Mouse (Mus musculus): ENCODE data around the gene Lrmda. TPM values are rescaled to one million over a fixed set of nuclear protein-coding genes. Genes with fewer than 3 reads are reported as not detected.

Gene Lrmda
- polyA plus RNA-seq, 1 experiment = 8.2 TPM

DNA sequence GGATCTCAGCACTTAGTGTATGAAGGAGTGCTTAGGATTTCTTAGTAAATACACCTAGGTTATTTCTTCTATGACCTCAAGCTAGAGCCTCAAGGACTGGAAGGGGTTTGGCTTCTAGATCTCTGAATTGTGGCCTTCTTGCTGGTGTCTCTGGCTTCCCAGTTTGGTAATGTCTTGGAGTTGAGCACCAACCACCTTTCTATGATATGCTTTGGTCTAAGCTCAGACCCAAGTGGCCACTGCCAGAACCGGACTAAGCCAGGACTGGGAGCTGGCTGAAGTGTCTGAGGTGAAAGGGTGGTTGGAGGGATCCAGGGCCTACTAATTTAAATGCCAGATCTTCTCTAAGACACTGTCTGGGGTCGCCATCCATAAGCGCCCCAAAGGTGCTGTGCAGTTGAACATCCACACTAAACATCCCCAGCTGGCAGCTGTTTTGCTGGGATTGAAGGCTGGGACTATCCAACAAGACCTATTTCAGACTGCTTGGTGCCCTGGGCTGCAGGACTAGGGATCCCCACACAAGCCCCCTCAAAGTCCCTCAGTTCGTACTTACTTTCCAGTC, 27.1 kb upstream of the Lrmda start:
- no peak for DNase-seq (ENCODE audit: low read depth)

DNA sequence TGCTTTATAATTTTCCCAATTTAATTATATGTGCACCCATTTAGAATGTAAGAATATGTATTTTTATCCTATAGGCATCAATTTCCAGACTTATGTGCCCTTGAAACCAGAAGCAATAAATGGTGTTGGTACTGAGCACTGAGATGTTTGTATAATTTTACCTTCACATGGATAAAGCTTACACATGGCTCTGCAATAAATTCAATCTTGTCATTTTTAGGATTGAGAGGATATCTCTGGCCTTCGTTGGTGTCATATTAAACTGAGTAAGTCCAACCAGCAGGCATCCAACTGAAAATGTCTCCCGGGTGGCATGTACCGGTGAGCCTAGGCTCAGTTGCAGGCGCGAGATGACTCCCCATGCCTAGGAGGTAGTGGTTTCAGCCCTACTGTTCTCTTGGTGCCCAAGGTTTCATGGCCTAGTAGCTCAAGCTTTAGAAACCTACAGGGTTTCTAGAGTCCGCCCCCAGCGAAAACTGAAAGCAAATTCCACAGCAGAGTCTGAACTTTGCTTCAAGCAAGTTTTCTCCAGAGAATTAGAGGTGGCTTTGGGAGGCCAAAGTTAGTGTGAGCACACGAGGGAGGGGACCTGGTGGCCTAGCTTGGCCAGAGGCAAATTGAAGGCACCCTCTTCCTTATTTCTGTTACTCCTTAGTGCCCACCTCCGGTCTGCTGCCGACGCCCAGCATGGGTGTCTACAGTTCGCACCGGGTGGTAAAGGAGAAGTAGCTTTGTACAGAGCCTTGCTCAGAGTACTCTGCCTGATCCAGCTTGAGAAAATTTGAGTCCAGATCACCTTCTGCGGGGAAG, 26.1 kb upstream of the Lrmda start:
- DNase-seq (ENCODE audit: low read depth) = no peak

DNA sequence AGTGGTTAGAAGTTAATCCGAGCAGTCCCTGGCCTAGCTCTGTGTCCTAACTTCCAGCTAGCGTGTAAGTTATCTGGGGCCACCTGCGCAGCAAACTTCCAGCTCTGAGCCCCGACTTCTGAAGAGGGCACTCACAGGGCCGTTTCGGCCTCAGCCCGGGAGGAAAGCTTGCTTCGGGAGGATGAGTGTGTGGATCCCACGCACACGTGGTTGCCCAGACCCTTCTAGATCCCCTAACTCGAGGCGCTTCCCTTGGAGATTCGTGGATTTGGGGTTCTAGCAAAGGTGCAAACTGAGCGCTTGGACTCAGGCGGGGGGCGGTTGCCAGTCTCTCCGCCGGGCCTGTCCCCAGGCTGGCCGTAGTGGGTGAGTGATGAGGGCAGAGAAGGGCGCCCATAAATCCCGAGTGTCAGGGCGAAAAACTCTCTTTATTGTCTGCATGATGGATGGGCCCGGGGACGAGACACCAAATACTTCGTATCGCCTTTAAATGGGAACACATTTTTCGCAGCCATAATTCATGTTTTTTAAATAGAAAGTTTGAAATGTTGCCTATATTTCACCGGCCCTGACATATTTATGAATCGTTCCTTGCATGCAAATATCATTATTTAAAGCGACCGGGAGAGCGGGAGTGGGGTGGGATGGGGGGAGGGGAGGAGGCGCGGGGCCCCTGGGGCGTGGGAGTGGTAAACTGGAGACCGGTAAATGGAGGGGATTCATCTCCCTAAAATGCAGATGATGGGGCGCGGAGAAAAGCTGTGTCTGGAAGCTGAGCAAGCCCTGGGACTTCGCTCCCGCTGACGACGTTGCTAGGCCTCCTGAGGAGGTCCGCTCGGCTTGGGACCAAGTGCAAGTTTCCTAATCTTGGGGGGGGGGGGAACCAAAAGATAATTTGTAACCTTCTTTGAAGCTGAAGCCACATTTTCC, 25.2 kb upstream of the Lrmda start:
- no peak for DNase-seq (ENCODE audit: low read depth)

DNA sequence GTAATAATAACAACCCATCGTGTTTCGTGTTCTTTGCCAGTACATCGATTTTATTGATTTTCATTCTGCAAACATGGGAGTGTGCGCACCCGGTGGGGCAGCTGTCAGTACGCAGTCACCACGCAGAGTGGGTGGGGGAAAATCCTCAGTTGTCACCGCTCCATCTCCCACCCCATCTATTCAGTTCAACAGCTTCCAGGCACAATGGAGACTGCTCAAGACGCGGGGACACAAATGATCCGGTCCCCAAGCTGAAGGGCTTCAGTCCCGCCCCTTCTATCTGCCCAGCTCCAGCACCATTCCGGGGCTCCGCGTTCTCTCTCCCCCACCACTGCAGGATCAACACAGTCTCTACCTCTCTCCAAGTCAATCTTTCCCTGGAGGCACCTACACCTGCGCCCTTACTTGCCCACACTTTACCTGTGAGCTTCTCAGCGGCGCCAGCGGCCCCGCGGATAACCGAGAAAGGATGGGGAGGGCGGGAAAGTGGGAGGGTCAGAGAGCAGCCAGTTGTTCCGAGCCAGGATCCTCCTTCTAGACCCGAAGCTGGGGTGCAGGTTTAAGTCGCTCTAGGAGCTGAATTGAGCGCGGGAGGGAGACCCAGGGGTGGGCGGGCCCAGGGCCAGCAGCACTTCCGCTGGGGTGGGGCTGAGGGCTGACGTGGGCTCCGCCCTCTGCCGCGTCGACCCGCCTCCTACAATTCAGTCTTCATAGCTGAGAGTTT, 24.3 kb upstream of the Lrmda start:
- DNase-seq (ENCODE audit: low read depth) = no peak

DNA sequence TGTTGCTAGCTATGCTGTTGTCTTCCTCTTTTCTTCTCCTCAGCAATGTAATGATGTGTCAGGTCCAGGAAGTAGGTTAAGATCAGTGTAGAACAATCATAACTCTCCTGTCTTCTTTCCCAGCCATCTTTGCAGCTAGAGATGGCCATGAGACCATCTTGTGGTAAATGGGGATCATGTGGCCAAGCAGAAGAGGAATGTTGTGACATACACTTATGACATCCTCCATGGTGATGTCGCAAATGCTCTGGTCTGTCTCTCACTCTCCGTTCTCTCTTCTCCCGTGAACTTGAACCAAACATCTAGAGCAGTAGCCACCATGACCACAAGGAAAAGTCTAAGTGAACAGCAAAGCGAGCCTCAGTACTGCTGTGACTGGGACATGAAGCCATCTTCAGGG, 19.9 kb upstream of the Lrmda start:
- no peak for DNase-seq (ENCODE audit: low read depth)

DNA sequence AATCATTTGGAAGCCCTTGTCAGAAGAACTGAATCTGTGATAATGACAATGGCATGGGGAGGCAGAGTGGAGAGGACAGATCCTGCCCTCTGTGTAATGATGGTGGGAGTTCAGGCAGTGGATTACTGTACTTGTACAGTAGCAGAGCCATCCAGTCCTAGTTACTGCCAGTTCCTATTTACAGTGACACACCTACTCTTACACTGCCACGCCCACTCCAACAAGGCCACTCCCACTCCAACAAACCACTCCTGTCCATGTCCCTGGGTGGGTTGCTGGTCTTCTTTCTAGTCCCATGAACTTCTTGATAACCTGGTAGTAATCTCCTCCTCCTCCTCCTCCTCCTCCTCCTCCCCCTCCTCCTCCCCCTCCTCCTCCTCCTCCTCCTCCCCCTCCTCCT, 16.3 kb upstream of the Lrmda start:
- DNase-seq (ENCODE audit: low read depth) = no peak

DNA sequence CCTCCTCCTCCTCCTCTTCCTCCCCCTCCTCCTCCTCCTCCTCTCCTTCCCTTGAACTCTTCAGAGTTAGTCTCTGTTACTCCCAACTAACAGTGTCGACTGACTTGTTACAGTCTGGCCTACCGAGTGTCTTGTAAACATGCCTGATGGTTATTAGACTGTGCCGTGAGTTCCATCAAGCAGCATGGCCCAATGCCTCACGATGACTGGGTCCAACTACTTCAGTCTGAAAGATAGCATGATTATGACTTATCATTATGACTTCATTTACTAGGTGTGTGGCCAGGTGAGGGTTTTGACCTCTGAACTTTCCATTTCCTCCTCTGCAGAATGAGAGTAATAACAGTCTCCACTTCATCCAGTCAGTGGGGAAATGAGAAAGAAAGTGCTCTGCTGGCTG, 15.9 kb upstream of the Lrmda start:
- no peak for DNase-seq (ENCODE audit: low read depth)

DNA sequence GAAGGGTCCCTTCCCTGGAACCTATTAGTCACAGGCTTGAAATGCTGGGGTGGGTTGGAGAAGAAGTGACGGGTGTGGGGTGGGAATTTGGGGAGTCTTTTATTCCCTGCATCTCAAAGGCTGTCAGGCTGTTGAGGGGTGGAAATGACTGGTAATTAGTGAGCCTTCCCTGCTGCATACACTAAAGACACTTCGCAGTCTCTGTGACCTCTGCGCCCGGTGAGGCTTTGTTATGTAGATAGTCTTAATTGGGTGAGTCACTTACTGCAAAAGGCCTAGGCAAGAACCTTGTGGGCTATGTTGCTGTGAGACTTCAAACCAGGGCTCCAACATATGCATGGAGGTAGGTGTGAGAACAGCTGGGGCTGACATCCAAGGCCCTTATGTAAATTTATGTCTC, 14.6 kb upstream of the Lrmda start:
- DNase-seq (ENCODE audit: low read depth) = no peak

DNA sequence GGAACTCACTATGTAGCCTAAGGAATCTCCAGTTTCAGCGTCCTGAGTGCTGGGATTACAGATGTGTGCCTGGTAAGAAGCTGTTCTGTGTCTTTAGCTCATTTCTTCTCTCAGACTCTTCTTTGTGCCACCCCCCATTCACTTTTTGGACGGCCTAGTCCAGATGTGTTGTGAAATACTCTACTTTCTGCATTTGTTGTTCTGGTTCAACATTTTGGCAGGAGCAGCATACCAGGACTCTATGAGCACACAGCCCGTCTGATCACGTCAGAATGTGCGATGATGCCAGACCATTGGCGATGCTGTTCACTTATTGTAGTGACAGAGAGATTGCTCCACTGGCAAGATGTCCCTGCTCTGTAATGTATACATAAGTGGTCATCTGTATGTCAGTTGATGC, 12.5 kb upstream of the Lrmda start:
- no peak for DNase-seq (ENCODE audit: low read depth)

DNA sequence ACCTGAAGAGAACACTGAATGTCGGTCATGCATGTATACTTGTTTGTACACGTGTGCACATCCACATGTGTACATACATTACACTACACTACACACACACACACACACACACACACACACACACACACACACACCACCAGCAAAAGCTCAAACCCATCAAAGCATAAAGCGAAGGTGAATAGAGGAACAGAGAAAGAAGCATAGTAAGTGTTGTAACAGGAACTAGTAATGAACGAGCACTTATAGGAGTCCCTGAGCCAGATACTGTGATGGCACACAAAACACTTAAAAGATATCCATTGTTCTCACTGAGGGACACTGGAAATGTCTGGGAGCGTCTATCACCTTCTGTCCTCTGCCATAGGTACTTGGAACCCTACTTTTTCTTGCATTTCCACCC, 5.2 kb upstream of the Lrmda start:
- DNase-seq (ENCODE audit: low read depth) = no peak

DNA sequence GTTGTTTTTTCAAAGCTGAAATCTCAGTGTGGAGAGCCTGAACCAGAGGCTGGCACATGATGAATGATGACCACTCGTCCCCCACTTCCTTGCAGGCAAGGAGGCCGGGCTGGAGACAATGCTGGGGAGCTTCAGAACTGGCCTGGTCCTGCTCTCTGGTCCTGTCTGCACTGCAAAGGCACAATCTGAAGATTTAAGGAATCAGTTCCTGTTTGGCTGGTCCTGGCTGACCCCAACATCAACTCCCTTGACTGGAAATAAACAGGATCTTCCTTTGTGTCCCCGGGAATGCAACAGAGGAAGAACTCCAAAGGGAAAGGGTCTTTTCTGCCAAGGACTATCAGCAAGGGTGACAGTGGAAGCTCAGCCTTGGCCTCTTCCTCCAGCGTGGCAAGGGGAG, 4.7 kb upstream of the Lrmda start:
- no peak for DNase-seq (ENCODE audit: low read depth)

DNA sequence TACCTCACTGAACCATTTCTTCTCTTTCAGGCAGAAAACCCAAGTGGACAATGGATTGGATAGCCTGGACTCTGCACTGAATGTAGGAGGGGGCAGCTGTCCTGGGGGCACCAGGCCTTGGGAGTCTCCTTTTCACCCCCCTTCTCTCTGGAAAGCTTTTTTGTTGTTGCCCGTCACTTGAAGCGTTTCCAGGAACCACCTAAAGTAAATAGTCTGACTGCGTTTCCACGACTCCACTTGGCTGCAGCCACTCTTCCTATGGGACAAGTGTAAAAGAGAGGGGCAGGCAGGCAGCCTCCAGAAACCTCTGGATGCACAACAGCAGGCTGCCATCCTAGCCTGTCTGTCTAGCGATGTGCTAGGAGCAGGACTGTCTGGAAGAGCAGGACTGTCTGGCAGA, 2.5 kb upstream of the Lrmda start:
- DNase-seq (ENCODE audit: low read depth) = no peak

DNA sequence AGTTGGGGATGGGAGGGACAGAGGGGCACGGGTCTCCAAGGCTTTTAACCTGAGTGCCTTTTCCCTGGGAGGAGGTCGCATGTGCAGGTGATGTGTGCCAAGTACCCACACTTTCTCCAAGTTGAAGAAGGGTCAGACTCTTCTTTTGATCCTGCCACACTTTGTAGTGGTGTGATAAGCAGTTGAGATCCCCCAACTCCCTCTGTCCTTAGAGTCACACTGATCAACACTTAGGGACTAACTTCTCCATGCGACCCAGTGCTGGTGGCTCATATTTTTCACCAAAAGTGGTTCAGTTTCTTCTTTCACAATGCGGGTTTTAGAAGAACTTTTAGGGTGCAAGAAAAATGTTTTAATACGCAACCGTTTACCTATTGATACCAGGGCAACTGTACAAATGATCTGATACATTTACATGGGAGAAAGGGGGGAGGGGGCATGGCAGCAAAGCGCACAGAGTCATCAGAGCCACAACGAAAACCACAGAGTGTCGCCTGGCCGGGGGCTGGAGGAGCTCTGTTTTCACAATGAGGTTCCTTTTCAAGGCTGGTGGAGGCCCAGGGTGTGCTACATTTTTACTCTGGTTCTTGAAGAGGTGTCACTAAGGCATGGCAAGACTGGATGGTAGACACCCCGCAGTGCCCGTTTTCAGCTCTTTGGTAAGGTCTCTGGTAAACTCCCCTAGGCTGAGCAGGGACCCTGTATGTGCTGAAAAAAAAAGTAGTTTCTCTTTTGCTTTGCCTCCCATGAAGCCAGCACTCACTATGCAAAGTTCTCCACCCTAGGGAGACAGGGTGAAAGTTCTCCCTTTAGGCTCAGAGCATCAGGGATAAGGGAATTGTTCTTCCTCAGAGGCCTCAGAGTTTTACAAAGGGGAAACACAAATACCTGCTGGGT, 685 bp downstream of the Lrmda start:
- no peak for DNase-seq (ENCODE audit: low read depth)

DNA sequence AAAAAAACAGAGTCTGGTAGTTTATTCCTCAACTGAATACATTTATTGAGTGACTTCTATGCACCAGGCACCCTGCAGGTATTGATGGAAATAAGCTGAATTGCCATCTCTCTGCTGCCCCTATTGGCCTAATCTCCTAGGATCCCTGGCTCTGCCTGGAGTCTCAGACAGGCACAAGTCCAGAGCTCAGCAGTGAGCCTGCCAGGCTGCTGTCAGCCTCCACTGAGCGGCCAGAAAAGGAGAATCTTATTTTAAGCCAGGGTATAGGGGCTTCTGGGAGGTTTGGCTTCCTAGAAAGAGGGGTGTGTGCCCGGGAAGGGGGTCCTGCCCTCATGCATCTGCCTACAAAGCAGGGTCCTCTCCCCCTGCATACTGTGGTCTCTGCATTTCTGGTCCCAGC, 1.4 kb downstream of the Lrmda start:
- no peak for DNase-seq (ENCODE audit: low read depth)

DNA sequence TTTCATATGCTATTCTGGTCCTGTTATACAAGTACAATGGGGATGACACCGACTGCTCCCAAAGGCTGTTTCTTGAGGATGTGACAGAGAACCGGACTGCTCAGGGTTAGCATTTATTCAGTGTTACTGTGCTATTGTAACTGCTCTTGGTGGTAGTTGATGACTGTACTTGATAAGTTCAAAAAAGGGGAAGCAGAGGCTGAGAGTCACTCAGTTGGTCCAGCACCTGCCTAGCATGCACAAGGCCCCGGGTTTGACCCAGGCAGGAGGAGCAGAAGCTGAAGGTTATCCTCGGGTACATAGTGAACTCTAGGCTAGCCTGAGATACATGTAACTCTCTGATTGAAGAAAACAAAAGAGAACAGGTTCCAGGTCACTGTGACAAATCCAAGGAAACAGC, 4.0 kb downstream of the Lrmda start:
- no peak for DNase-seq (ENCODE audit: low read depth)

DNA sequence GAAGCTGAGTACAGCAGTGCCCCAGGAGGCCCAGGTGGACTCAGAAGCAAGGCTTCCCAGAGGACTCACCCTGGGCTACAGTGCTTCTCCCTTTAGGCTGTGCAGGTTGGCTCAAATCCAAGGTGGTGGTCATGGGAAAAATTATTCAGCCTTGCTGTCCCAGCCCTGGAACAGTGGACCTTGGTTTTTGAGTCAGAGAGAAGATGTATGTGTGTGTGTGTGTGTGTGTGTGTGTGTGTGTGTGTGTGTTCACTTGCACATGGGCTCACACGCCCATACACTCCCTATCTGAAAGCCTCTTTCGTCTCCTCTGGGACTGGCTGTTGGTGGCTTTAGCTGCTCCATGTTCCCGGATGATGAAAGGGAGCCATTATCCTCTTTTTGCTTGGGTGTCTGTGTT, 16.4 kb downstream of the Lrmda start:
- no peak for DNase-seq (ENCODE audit: low read depth)

DNA sequence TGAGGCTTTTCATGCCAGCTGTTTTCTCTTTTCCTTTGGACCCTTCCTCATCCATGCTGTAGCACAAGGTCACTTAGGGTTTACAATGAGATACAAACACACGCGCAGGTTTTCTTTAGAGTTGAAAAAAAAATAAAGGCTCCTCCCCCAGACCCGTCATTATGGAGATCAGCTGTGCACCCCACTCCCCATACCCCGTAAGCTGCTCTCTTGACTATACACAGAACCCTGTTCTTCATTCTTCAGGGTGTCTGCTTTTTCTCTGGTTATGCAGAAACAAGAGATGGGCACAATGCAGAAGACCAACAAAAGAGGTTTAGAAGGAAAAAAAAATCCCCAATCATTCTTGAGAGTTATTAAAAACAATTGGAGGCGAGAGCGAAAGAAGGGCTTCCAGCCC, 16.8 kb downstream of the Lrmda start:
- no peak for DNase-seq (ENCODE audit: low read depth)

DNA sequence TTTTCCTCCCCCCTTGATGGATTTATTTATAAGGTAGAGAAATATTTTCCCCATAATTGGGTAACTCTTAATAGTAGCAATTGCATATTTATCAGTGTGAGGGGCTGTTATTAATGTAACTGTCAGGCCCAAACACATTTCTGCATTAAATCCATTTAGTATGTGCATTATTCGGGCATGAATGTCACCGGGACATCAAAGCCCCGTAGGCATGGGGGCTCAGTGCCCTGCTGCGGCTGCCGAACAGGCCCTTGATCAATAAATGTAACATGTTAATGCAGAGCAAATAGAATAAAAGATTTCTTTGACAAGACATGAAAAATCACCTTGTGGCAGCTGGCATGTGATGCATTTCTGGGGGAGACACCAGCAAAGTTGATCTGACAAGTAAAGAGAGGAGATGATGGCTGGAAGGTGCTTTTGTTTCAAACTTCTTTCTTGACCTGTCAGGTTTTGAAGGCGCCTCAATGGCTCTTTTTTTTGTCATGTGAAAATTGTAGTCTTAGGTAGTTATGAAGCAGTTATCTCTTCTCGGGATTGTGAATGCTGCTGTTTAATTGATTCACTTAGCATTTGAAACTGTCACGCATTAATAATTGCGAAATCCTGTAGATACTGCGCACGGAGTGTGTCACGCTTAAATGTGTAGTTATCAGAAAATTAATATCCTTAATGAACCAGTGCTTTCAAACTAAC, 17.4 kb downstream of the Lrmda start:
- no peak for DNase-seq (ENCODE audit: low read depth)

DNA sequence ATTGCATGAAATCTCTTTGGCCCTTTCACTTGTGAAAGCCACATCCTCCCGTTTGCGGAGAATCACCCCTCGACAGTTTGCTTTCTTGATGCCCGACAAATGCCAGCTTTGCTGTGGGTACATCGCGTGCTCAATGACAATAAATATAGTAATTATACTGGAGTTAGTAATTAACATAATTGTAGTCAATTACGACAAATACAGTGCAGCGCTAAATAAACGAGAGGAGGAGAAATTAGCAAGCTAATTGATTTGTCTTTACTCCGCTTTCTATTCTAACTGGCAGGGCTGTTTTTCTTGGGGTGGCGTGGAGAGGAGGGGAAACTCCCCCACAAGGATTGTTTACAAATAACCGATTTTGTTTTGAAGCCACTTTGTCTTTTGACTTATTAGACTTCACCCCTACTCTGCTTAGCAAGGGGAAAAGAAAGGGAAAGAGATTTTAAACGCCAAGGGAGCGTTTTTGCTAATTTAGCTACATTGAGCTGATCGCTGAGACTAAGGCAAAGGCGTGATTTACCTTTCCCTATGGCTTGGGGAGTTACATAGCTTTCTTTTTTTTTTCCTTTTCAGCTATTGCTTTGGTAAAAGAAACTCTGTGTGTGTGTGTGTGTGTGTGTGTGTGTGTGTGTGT, 18.1 kb downstream of the Lrmda start:
- DNase-seq (ENCODE audit: low read depth) = no peak

DNA sequence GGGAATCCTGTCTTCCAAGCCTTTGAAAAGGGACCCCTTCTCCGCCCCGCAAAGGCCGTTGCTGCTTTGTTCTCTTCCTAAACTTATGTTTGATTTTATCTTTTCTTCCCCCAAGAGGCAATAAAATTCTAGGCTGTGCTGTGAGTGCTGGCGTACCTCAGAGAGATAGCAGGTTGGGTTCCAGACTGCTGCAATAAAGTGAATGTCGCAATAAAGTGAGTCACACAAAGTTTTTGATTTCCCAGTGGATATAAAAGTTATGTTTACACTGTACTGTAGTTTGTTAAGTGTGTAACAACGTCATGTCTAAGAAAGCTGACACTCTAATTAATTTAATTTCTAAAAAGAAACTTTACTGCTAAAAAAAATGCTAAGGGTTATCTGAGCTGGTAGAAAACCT, 22.6 kb downstream of the Lrmda start:
- DNase-seq (ENCODE audit: low read depth) = peak; percentile 34
